Mouse (Mus musculus) lung, adult 2 months (tissue): ENCODE measurements at regions not wholly inside any gene's neighbourhood (a gene's known extent, or its start where the extent isn't known, plus 50 kb on each side); places are given as distances from the start of the nearest gene placed in this dataset.

Source experiments
- CTCF ChIP-seq: fragments of 200-500 bp; IDR thresholded peaks from 2 replicates; pipeline ENCODE4 v1.5.1; 2011; ENCODE audit warnings: mild to moderate bottlenecking, low read length, control low read depth; ENCODE audit not compliant: insufficient read depth
- POLR2A ChIP-seq: fragments of 200-500 bp; IDR thresholded peaks from 2 replicates; pipeline ENCODE4 v1.6.1; 2011; ENCODE audit warnings: low read depth, mild to moderate bottlenecking, control low read depth, low read length, borderline replicate concordance; ENCODE audit errors: extremely low read depth

DNA sequence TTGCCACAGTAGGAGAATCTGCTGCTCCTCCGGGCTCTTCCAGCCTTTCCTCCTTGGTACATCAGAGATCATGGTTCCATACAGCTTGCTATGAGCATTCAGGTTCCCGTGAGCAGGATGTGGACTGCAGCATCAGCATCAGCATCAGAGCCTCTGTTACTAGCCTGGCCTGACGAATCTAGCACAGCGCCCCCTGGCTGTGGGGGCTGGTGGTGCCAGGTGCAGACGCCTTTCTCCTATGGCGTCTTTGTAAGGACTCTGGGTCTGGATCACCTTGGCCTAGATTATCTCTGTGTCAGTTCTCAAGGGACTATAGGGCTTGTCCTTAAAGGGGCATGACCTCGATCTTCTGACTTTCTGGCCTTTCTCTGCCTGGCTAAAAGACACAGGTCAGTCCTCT, 86.0 kb upstream of the Runx3 start:
- TF ChIP-seq CTCF (peak; percentile 72), POLR2A (no peak)
